Mouse (Mus musculus): ENCODE data around the gene Kbtbd4.

DNA sequence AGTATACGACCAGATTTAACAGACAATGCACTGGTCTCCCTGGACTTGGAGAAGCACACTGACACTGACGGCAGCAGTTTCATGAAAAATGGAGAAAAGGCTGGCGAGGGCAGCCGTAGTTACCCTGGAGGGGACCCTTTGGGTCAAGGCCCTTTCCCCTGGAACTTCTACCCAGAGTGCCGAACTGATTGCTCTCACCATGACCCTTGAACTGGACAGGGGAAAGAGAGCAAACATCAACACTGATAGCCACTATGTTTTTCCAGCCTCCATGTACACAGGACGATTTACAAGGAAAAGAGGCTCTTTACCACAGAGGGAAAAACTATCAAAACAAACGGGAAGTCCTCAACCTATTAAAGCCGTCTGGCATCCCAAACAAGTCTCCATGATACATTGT lies 27.3 kb downstream of the Kbtbd4 start:
- no peak for TF ChIP-seq TCF12 (IDR thresholded peaks at IDR 0.05; ENCODE audit: insufficient read depth, poor library complexity, severe bottlenecking)
- TF ChIP-seq MYOG (IDR thresholded peaks at IDR 0.05; ENCODE audit: control insufficient read depth in 1 of 3, insufficient read depth in 1 of 3, insufficient read length in 2 of 3, low read depth in 2 of 3), result no peak
- no peak for TF ChIP-seq CEBPB (IDR thresholded peaks at IDR 0.05; ENCODE audit: insufficient read depth, poor library complexity, severe bottlenecking)
- TF ChIP-seq POLR2A (IDR thresholded peaks at IDR 0.05; ENCODE audit: insufficient read length, low read depth), result no peak
- no peak for TF ChIP-seq MAX (IDR thresholded peaks at IDR 0.05; ENCODE audit: low read depth)
- no peak for TF ChIP-seq E2F4 (IDR thresholded peaks at IDR 0.05; ENCODE audit: insufficient read depth)
- no peak for TF ChIP-seq USF1 (IDR thresholded peaks at IDR 0.05; ENCODE audit: low read depth)
- no peak for TF ChIP-seq POLR2AphosphoS2 (IDR thresholded peaks at IDR 0.05; ENCODE audit: insufficient read length, low read depth)
- TF ChIP-seq REST (IDR thresholded peaks at IDR 0.05; ENCODE audit: insufficient read depth, insufficient read length), result no peak

All from myocyte (in vitro differentiated cells).